Mouse (Mus musculus) olfactory bulb, adult 2 months (tissue): Measurements from ENCODE around the gene Aatf.

Experiments used
- CTCF ChIP-seq: fragments of 200-500 bp; IDR thresholded peaks from 2 replicates; pipeline ENCODE4 v1.5.1; 2012; ENCODE audit warnings: low read depth, mild to moderate bottlenecking, low read length, moderate library complexity; ENCODE audit not compliant: insufficient read depth
- POLR2A ChIP-seq: fragments of 200-500 bp; IDR thresholded peaks from 2 replicates; pipeline ENCODE4 v1.6.1; 2012; ENCODE audit warnings: mild to moderate bottlenecking, low read depth, low read length, moderate library complexity; ENCODE audit not compliant: insufficient read depth

- TF ChIP-seq CTCF (no peak), POLR2A (no peak)
These were observed 10.7 kb upstream of the Aatf start for GRCm38 (mm10) chr11:84523841-84524510.
